Mouse (Mus musculus): ENCODE measurements around the gene Nsmce4a.

- TF ChIP-seq CTCF (IDR thresholded peaks at IDR 0.05 in 2 of 3, conservative IDR thresholded peaks at IDR 0.05 in 1 of 3; ENCODE audit: control insufficient read depth in 1 of 3, insufficient read depth in 1 of 3, low read depth in 2 of 3, low read length in 3 of 3, poor library complexity in 1 of 3, severe bottlenecking in 1 of 3) (no peak), JUND (IDR thresholded peaks at IDR 0.05; ENCODE audit: low read depth, low read length) (no peak), POLR2AphosphoS2 (IDR thresholded peaks at IDR 0.05; ENCODE audit: low read length) (no peak), RCOR1 (IDR thresholded peaks at IDR 0.05; ENCODE audit: low read depth, low read length) (peak; percentile 73), CHD2 (IDR thresholded peaks at IDR 0.05; ENCODE audit: low read length) (no peak)
Observed at GRCm38 (mm10) chr7:130555597-130555996, 17.3 kb downstream of the Nsmce4a start.

Data from MEL (cell line).